Mouse (Mus musculus): ENCODE data around the gene Efna5.

The Efna5 gene

GRCm38 (mm10) chr17:62592436-62593074 is 288.6 kb downstream of the Efna5 start:
- DNase-seq, result no peak

GRCm38 (mm10) chr17:62591581-62592435 is 289.3 kb downstream of the Efna5 start:
- no peak for DNase-seq

GRCm38 (mm10) chr17:62590685-62591460 is 290.2 kb downstream of the Efna5 start:
- DNase-seq, result no peak

- DNase-seq, result no peak
These were observed 301.0 kb downstream of the Efna5 start for GRCm38 (mm10) chr17:62580127-62580526.

GRCm38 (mm10) chr17:62579618-62580017 is 301.5 kb downstream of the Efna5 start:
- DNase-seq, result no peak

- no peak for DNase-seq
These were observed 306.4 kb downstream of the Efna5 start for GRCm38 (mm10) chr17:62574499-62575265.

GRCm38 (mm10) chr17:62570101-62570500 is 311.0 kb downstream of the Efna5 start:
- no peak for DNase-seq

- DNase-seq, result no peak
These were observed 313.1 kb downstream of the Efna5 start for GRCm38 (mm10) chr17:62568019-62568418.

GRCm38 (mm10) chr17:62565632-62566031 is 315.5 kb downstream of the Efna5 start:
- no peak for DNase-seq

GRCm38 (mm10) chr17:62562439-62562838 is 318.7 kb downstream of the Efna5 start:
- no peak for DNase-seq

GRCm38 (mm10) chr17:62557215-62557614 is 323.9 kb downstream of the Efna5 start:
- no peak for DNase-seq

Measured in thymus, postnatal 36 days (tissue).